Mouse (Mus musculus) liver, adult (tissue): ENCODE measurements around the gene Smo.

Experiments used
- GATA4 ChIP-seq: IDR thresholded peaks from 2 replicates; pipeline ENCODE4 v1.6.1; 2014; ENCODE audit warnings: mild to moderate bottlenecking, low read length; ENCODE audit not compliant: insufficient replicate concordance

Smo gene

GRCm38 (mm10) chr6:29716624-29717365 lies 18.5 kb upstream of the Smo start:
- TF ChIP-seq GATA4: no peak

GRCm38 (mm10) chr6:29717541-29717940 lies 17.8 kb upstream of the Smo start:
- TF ChIP-seq GATA4: no peak

- no peak for TF ChIP-seq GATA4
These were observed 17.3 kb upstream of the Smo start for GRCm38 (mm10) chr6:29717952-29718521.

- no peak for TF ChIP-seq GATA4
These were observed 16.4 kb upstream of the Smo start for GRCm38 (mm10) chr6:29718894-29719329.

- TF ChIP-seq GATA4: no peak
These were observed 13.4 kb upstream of the Smo start for GRCm38 (mm10) chr6:29721890-29722289.

- TF ChIP-seq GATA4: no peak
These were observed 8.6 kb upstream of the Smo start for GRCm38 (mm10) chr6:29726576-29727200.

GRCm38 (mm10) chr6:29728035-29728434 lies 7.3 kb upstream of the Smo start:
- no peak for TF ChIP-seq GATA4

GRCm38 (mm10) chr6:29729491-29729890 lies 5.8 kb upstream of the Smo start:
- TF ChIP-seq GATA4: no peak

GRCm38 (mm10) chr6:29735689-29736451 lies 567 bp downstream of the Smo start:
- no peak for TF ChIP-seq GATA4

GRCm38 (mm10) chr6:29736610-29737458 lies 1.5 kb downstream of the Smo start:
- TF ChIP-seq GATA4: no peak

GRCm38 (mm10) chr6:29751466-29752152 lies 16.3 kb downstream of the Smo start:
- TF ChIP-seq GATA4: no peak

- no peak for TF ChIP-seq GATA4
These were observed 18.0 kb downstream of the Smo start for GRCm38 (mm10) chr6:29753336-29753735.

GRCm38 (mm10) chr6:29756001-29756400 lies 20.7 kb downstream of the Smo start:
- no peak for TF ChIP-seq GATA4

GRCm38 (mm10) chr6:29756476-29756875 lies 21.2 kb downstream of the Smo start:
- TF ChIP-seq GATA4: no peak
